ENCODE assay signal across 27 mouse cellular contexts in genomic region chr3:107131846-107132245, GRCm38 (mm10). TPM values are rescaled to one million over a fixed set of nuclear protein-coding genes. Genes with fewer than 3 reads are reported as not detected.
"Had no signal": no experiment of that assay in that cellular context is flagged by ENCODE, and none has a peak within 500 bp of the region (broad histone marks: within the 10 kb centered on the region; RNA-seq: fewer than 3 reads in every experiment).

No protein-coding gene starts in this region.

- H3K9me3 ChIP-seq: liver, embryonic 12.5 days; lung, embryonic 15.5 days; midbrain, embryonic 10.5 days; midbrain, embryonic 12.5 days had no signal

- H3K27me3 ChIP-seq: liver, embryonic 12.5 days; lung, embryonic 15.5 days; midbrain, embryonic 12.5 days had no signal

- DNase-seq: lung, postnatal 14 days; lung, postnatal 4 days; retina, postnatal 1 day; right cerebral cortex, adult 18-20 months; right cerebral cortex, postnatal 25 days; right cerebral cortex, postnatal 4 days; spleen, adult 18-20 months; thymus, adult 18-20 months; thymus, postnatal 14 days; thymus, postnatal 36 days had no signal

- H3K9ac ChIP-seq: liver, embryonic 12.5 days; liver, embryonic 14.5 days; lung, embryonic 15.5 days; midbrain, embryonic 12.5 days had no signal

- H3K36me3 ChIP-seq: liver, embryonic 12.5 days; lung, embryonic 15.5 days; midbrain, embryonic 10.5 days; midbrain, embryonic 12.5 days had no signal

- H3K27ac ChIP-seq: liver, embryonic 12.5 days; liver, embryonic 14.5 days; midbrain, embryonic 10.5 days had no signal

- H3K4me2 ChIP-seq: liver, embryonic 12.5 days; lung, embryonic 15.5 days; midbrain, embryonic 12.5 days had no signal

- H3K4me3 ChIP-seq: liver, embryonic 12.5 days; lung, embryonic 15.5 days; midbrain, embryonic 10.5 days; midbrain, embryonic 12.5 days; myocyte had no signal

- H3K4me1 ChIP-seq: liver, embryonic 12.5 days; midbrain, embryonic 10.5 days; midbrain, embryonic 12.5 days had no signal

- ATAC-seq: liver, embryonic 12.5 days; midbrain, embryonic 16.5 days had no signal

RNA-seq across cellular contexts. Expression of gene Kcna2, which starts 30.9 kb away (rescaled TPM):
- total RNA-seq: megakaryocyte-erythroid progenitor cell, adult 5-6 weeks had no signal
- polyA plus RNA-seq: myocyte had no signal

RNA-seq across cellular contexts. Expression of gene Kcna10, which starts 51.0 kb away (rescaled TPM):
- total RNA-seq: megakaryocyte, adult 5-6 weeks; megakaryocyte-erythroid progenitor cell, adult 5-6 weeks had no signal
- polyA plus RNA-seq: liver, embryonic 12.5 days; liver, embryonic 14.5 days; liver, embryonic 16.5 days; lung, embryonic 15.5 days; midbrain, embryonic 10.5 days; midbrain, embryonic 12.5 days; midbrain, embryonic 14.5 days; midbrain, embryonic 16.5 days; myocyte; neural tube, embryonic 11.5 days; neural tube, embryonic 14.5 days; small intestine, adult 2 months; stomach, embryonic 14.5 days; stomach, embryonic 16.5 days; thymus, postnatal 0 days had no signal
